In the genomic region with DNA sequence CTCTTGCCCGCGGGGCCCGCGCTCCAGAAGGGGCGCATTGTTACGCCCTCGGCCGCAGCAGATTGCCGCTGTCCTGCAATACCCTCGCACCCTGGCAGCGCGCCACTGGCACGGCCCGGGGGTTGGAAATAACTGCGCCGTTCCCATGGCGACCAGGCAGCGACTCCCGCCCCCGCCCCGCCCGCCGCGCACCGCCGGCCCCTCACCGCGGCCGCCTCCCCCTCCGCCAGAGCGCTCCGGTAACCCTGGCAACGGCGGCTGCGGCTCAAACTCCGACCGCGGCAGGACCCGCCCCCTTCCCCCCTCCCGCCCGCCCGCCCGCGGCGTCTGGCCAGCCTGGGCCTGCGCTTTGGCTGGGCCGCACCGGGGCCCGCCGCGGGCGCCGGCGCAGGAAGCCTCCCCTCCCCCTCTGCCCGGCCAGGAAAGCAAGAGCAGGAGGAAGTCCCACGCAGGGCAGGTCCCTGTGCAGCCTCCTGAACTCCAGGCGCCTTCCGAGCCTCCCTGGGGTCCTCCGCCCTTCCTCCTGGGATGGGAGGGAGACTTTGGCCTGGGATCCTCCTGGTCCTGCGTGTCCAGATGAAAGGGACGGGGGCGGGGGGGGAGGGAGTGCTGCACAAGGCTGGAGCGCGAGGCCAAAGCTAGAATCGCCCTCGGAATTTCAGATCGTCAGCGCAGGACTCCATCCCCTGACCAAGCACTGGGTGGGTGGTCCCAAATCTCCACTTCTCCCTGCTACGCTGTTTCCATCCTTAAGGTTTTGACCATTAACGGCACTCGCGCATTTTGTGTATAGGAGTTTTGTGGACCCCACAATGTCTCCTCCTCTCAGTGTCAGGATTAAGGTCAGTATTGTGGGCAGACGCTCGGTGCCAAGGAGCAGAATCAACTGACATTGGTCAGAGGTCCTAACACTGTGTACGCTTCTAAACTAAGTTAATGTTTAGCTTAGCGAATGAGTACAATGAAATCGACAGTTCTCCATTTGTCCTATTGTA, we compare ENCODE assay signal across 8 mouse cellular contexts. TPM values are rescaled to one million over a fixed set of nuclear protein-coding genes. Genes with fewer than 3 reads are reported as not detected.
DNase-seq lines count a peak whose midpoint lies in the region; ATAC-seq and TF ChIP-seq lines count a peak whose summit lies in the region.

No protein-coding gene starts in this region.

- peaks cover 29% of the 10 kb centered on the region for H3K27me3 ChIP-seq in hindbrain, embryonic 10.5 days (ENCODE audit: insufficient read depth, poor library complexity, severe bottlenecking)

- H3K4me3 ChIP-seq in ES-E14 (ENCODE audit: insufficient read depth in 1 of 2, low read depth in 1 of 2, low read length in 2 of 2, poor library complexity in 1 of 2, severe bottlenecking in 1 of 2): peak overlapping the region; percentile 60 to 81
- peak overlapping the region; percentile 51 for H3K4me3 ChIP-seq in hindbrain, embryonic 10.5 days

- H3K9me3 ChIP-seq in ES-E14 (ENCODE audit: control insufficient read depth, insufficient read depth, low read depth, low read length): no peaks in the 10 kb centered on the region
- no peaks in the 10 kb centered on the region for H3K9me3 ChIP-seq in hindbrain, embryonic 10.5 days

- ATAC-seq in frontal cortex, adult (ENCODE audit: low TSS enrichment): peak; percentile 22

- no peak for DNase-seq in ES-E14 (ENCODE audit: low read depth, low spot score)
- peak; percentile 83 for DNase-seq in cerebellum, adult 11-12 months
- DNase-seq in hindbrain, embryonic 10.5 days (ENCODE audit: low spot score): peak; percentile 96
- peak; percentile 91 to 92 for DNase-seq in layer of hippocampus, postnatal 25 days (ENCODE audit: extremely low spot score in 1 of 2, low spot score in 1 of 2)
- DNase-seq in lung, postnatal 14 days: peak; percentile 98
- peak; percentile 96 for DNase-seq in ovary, postnatal 36 days (ENCODE audit: low spot score)
- peak; percentile 91 for DNase-seq in thymus, postnatal 14 days

- H3K36me3 ChIP-seq in ES-E14 (ENCODE audit: control insufficient read depth, insufficient read depth, low read length, poor library complexity, severe bottlenecking): no peaks in the 10 kb centered on the region
- H3K36me3 ChIP-seq in hindbrain, embryonic 10.5 days: no peaks in the 10 kb centered on the region

- peak overlapping the region; percentile 13; the same call in 1 of the 2 replicates for H3K27ac ChIP-seq in ES-E14 (ENCODE audit: insufficient read depth, low read depth, low read length, poor library complexity, severe bottlenecking)
- peak overlapping the region; percentile 99 for H3K27ac ChIP-seq in hindbrain, embryonic 10.5 days

- peaks cover 9 to 18% of the 10 kb centered on the region in 2 experiments; a peak in 3 of 4 replicates for H3K4me1 ChIP-seq in ES-E14 (ENCODE audit: control insufficient read depth in 2 of 2, insufficient read depth in 2 of 2, low read length in 2 of 2, poor library complexity in 1 of 2)
- H3K4me1 ChIP-seq in hindbrain, embryonic 10.5 days (replicated peaks): peaks cover 69% of the 10 kb centered on the region

- in situ Hi-C loops in ES-E14 (cut with MboI; ENCODE audit: low sequenced_read_pairs in 2 of 2, unreplicated experiment in 2 of 2): loop anchor here (25.0 kb wide), 1 partner anchor 654 kb away; no protein-coding TSS in a partner anchor

- H3K9ac ChIP-seq in ES-E14 (ENCODE audit: insufficient read depth, low read depth, low read length, poor library complexity, severe bottlenecking): peak overlapping the region; percentile 74

- WGBS in hindbrain, embryonic 10.5 days: under 1% methylated on average over 76 of the region's 77 CpGs

TF ChIP-seq in ES-E14, 5 proteins besides CTCF, POLR2A, EP300 and RAD21:
- no peak for TF ChIP-seq MAFK (IDR thresholded peaks at IDR 0.05; ENCODE audit: insufficient read depth, low read depth, low read length)
- TF ChIP-seq ZC3H11A (IDR thresholded peaks at IDR 0.05; ENCODE audit: borderline replicate concordance, low read depth, low read length): no peak
- TF ChIP-seq HCFC1 (IDR thresholded peaks at IDR 0.05; ENCODE audit: borderline replicate concordance, insufficient read depth, low read length): no peak
- TF ChIP-seq CHD2 (IDR thresholded peaks at IDR 0.05; ENCODE audit: low read depth, low read length): no peak
- TF ChIP-seq ZNF384 (IDR thresholded peaks at IDR 0.05; ENCODE audit: low read depth, low read length): no peak

RNA-seq across cellular contexts. Expression of a gene that starts 15.9 kb away (rescaled TPM):
- total RNA-seq in ES-E14 (2012; rRNA removed): 7.2 and 11.7 TPM in 2 replicates
- polyA plus RNA-seq in hindbrain, embryonic 10.5 days (2016; fragmentation: Nextera tagmentation; extraction: Ambion mirVana): 4.1 and 7.0 TPM in 2 replicates
- 10 to 100 TPM; 28.2 to 28.6 TPM for total RNA-seq in layer of hippocampus, postnatal 25 days (2021)
